Mouse (Mus musculus): ENCODE results near the gene Dennd1b.

DNA sequence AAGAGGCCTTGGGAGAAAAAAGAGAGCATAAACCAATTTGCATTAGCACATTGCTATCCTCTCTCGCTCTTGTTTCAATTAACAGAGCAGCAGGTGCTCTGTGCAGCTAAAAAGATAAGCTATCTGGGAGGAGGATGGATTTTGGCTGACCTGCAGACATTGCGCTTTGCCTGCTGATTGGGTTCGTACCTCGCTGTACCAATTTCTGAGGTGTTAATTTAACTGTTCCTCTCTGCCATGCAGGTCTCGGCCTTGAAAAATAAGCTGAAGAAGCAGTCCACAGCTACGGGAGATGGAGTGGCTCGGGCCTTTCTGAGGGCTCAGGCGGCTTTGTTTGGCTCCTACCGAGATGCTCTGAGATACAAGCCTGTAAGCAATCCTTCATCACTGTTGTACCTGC lies 138.5 kb downstream of the Dennd1b start:
- no peak for TF ChIP-seq CTCF (IDR thresholded peaks at IDR 0.05; ENCODE audit: extremely low read depth, insufficient read depth, insufficient read length, insufficient replicate concordance)
- no peak for TF ChIP-seq POLR2A (IDR thresholded peaks at IDR 0.05; ENCODE audit: low read depth, low read length)
